Mouse (Mus musculus) heart, embryonic 14.5 days (tissue): ENCODE data around the gene Smarca2. TPM values are rescaled to one million over a fixed set of nuclear protein-coding genes. Genes with fewer than 3 reads are reported as not detected.

Experiments
- ATAC-seq: fragments of 200-750 bp; cut with Nextera tagmentation; 2 replicates; pipeline ENCODE4 v1.8.0; 2017; ENCODE audit warnings: low read depth, moderate TSS enrichment; ENCODE audit not compliant: insufficient number of reproducible peaks, insufficient read depth, low FRiP score
- H3K27ac ChIP-seq, 2 experiments: fragments of 200-500 bp in 1 of 2; fragments of 300-500 bp in 1 of 2; sonication (generic) in 1 of 2; replicated peaks in 1 of 2; 2 replicates each; pipeline ENCODE4 v1.5.1; 2012 to 2014; ENCODE audit warnings: low read depth in 2 of 2, low read length in 2 of 2, control low read depth in 1 of 2, mild to moderate bottlenecking in 1 of 2, mixed read lengths in 1 of 2; ENCODE audit not compliant: control insufficient read depth in 1 of 2, insufficient read depth in 1 of 2
- H3K27me3 ChIP-seq: fragments of 300-500 bp; sonication (generic); 2 replicates; pipeline ENCODE4 v1.6.1; 2014; ENCODE audit warnings: mild to moderate bottlenecking, low read length, control low read depth; ENCODE audit not compliant: control insufficient read depth, insufficient read depth
- H3K36me3 ChIP-seq: fragments of 300-500 bp; sonication (generic); 2 replicates; pipeline ENCODE4 v1.6.1; 2014; ENCODE audit warnings: mild to moderate bottlenecking, control low read depth, low read length, mixed read lengths; ENCODE audit not compliant: control insufficient read depth, insufficient read depth
- H3K4me1 ChIP-seq, 2 experiments: fragments of 200-500 bp in 1 of 2; fragments of 300-500 bp in 1 of 2; sonication (generic) in 1 of 2; 2 replicates each; pipeline ENCODE4 v1.6.1; 2012 to 2014; ENCODE audit warnings: low read length in 2 of 2, control low read depth in 1 of 2, mixed read lengths in 1 of 2; ENCODE audit not compliant: control insufficient read depth in 2 of 2, insufficient read depth in 2 of 2
- H3K4me2 ChIP-seq: fragments of 300-500 bp; sonication (generic); 2 replicates; pipeline ENCODE4 v1.6.1; 2014; ENCODE audit warnings: mild to moderate bottlenecking, low read length
- H3K4me3 ChIP-seq, 2 experiments: fragments of 200-500 bp in 1 of 2; fragments of 300-500 bp in 1 of 2; sonication (generic) in 1 of 2; 2 replicates each; pipeline ENCODE4 v1.5.1; 2012 to 2014; ENCODE audit warnings: low read length in 2 of 2, mild to moderate bottlenecking in 2 of 2, control low read depth in 1 of 2, low read depth in 1 of 2, moderate library complexity in 1 of 2; ENCODE audit not compliant: control insufficient read depth in 1 of 2, insufficient read depth in 1 of 2
- H3K9ac ChIP-seq: fragments of 300-500 bp; sonication (generic); 2 replicates; pipeline ENCODE4 v1.6.1; 2014; ENCODE audit warnings: mild to moderate bottlenecking, low read length
- H3K9me3 ChIP-seq: fragments of 300-500 bp; sonication (generic); 2 replicates; pipeline ENCODE4 v1.6.1; 2016; ENCODE audit warnings: low read length, control low read depth; ENCODE audit not compliant: control insufficient read depth
- WGBS: fragments of 180-500 bp; shearing (Covaris S2); extraction: QIAGEN DNeasy Blood & Tissue Kit; methylation state at CpG from one replicate; pipeline ENCODE4 v1.1.7; 2014; 5-methylcytosine and 5-hydroxymethylcytosine counted together
- polyA plus RNA-seq: library from polyadenylated mRNA; unstranded; fragments of >200 nt; fragmentation: Nextera tagmentation; extraction: Ambion mirVana; gene quantifications from 2 replicates; pipeline ENCODE4 v1.2.1, GENCODE M21; 2014

Smarca2 gene
- polyA plus RNA-seq, 1 experiment from 2014 or later = 32.3 TPM

GRCm38 (mm10) chr19:26781209-26781608 lies 176.4 kb downstream of the Smarca2 start:
- no peak overlapping the region for H3K27ac ChIP-seq
- 97% methylated on average over 2 of the region's 2 CpGs for WGBS
- H3K9ac ChIP-seq = no peak overlapping the region
- no peaks in the 10 kb centered on the region for H3K27me3 ChIP-seq
- ATAC-seq = no peak
- H3K4me3 ChIP-seq = no peak overlapping the region
- H3K4me2 ChIP-seq = no peak overlapping the region
- peaks cover 23% of the 10 kb centered on the region for H3K36me3 ChIP-seq
- H3K4me1 ChIP-seq = no peaks in the 10 kb centered on the region
- no peaks in the 10 kb centered on the region for H3K9me3 ChIP-seq

- 80% methylated on average over 5 of the region's 5 CpGs for WGBS
Observed at GRCm38 (mm10) chr19:26788446-26788845, 183.6 kb downstream of the Smarca2 start.

GRCm38 (mm10) chr19:26790386-26791346 lies 185.8 kb downstream of the Smarca2 start:
- no peak overlapping the region for H3K4me3 ChIP-seq
- H3K36me3 ChIP-seq = no peaks in the 10 kb centered on the region
- H3K27ac ChIP-seq = no peak overlapping the region
- no peak overlapping the region for H3K4me2 ChIP-seq
- 83% methylated on average over 5 of the region's 5 CpGs for WGBS
- no peaks in the 10 kb centered on the region for H3K4me1 ChIP-seq
- no peaks in the 10 kb centered on the region for H3K27me3 ChIP-seq
- no peak for ATAC-seq
- H3K9me3 ChIP-seq = no peaks in the 10 kb centered on the region
- H3K9ac ChIP-seq = no peak overlapping the region

More at GRCm38 (mm10) chr19:26788446-26788845, 183.6 kb downstream of the Smarca2 start:
- Histone ChIP-seq H3K4me2 (no peak overlapping the region), H3K4me1 (no peaks in the 10 kb centered on the region), H3K27me3 (no peaks in the 10 kb centered on the region), H3K27ac (no peak overlapping the region), H3K9me3 (no peaks in the 10 kb centered on the region), H3K36me3 (no peaks in the 10 kb centered on the region), H3K4me3 (no peak overlapping the region), H3K9ac (no peak overlapping the region)
- no peak for ATAC-seq

GRCm38 (mm10) chr19:26794315-26794714 lies 189.5 kb downstream of the Smarca2 start:
- no peak overlapping the region for H3K9ac ChIP-seq
- H3K4me1 ChIP-seq = no peaks in the 10 kb centered on the region
- H3K4me2 ChIP-seq = no peak overlapping the region
- no peak for ATAC-seq
- no peak overlapping the region for H3K27ac ChIP-seq
- H3K36me3 ChIP-seq = no peaks in the 10 kb centered on the region
- no peaks in the 10 kb centered on the region for H3K9me3 ChIP-seq
- no peak overlapping the region for H3K4me3 ChIP-seq
- no peaks in the 10 kb centered on the region for H3K27me3 ChIP-seq
- WGBS = 21% methylated on average over 3 of the region's 3 CpGs

DNA sequence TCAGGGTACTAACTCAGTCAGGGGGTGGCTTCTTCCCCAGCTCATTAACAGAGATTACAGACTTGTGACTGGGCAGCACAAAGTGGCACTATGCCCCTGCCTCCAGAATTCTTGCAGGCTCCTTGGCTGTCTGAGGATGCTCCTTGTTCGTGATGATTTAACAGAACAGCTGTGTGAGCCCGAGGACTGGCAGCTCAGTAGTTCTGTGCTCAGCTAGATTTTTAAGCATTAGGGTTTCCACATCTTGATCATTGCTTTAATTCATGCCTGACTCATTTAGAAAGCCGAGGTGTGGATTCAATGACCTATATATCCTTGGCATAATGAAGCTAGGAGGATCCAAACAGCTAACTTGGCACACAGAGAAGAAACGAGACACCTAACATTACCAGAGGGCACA lies 191.2 kb downstream of the Smarca2 start:
- no peak overlapping the region for H3K9ac ChIP-seq
- WGBS = 63% methylated on average over 4 of the region's 4 CpGs
- no peak overlapping the region for H3K27ac ChIP-seq
- no peaks in the 10 kb centered on the region for H3K4me1 ChIP-seq
- H3K4me3 ChIP-seq = no peak overlapping the region
- ATAC-seq = no peak
- no peaks in the 10 kb centered on the region for H3K36me3 ChIP-seq
- H3K9me3 ChIP-seq = no peaks in the 10 kb centered on the region
- no peaks in the 10 kb centered on the region for H3K27me3 ChIP-seq
- H3K4me2 ChIP-seq = no peak overlapping the region

DNA sequence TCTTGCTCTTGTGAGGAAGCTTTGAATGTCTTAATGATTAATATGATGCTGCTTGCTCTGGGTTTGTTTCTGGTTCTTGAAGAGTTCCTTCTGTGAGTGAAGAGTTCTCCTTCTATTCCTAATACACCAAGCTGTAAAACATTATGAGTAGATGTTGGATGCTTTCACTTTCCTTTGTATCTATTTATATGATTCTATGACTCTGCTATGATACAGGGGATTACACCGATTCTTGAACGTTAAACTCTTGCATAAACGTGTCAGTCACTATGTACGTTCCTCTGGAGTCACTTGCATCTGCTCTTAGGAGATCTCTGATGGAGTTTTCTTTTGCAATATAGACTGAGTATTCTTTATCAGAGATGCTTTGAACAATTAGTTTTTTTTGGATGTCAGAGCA lies 199.6 kb downstream of the Smarca2 start:
- H3K4me1 ChIP-seq = no peaks in the 10 kb centered on the region
- no peak overlapping the region for H3K9ac ChIP-seq
- ATAC-seq = no peak
- no peaks in the 10 kb centered on the region for H3K9me3 ChIP-seq
- 85% methylated on average over 4 of the region's 4 CpGs for WGBS
- no peaks in the 10 kb centered on the region for H3K27me3 ChIP-seq
- H3K36me3 ChIP-seq = no peaks in the 10 kb centered on the region
- H3K4me2 ChIP-seq = no peak overlapping the region
- no peak overlapping the region for H3K27ac ChIP-seq
- H3K4me3 ChIP-seq = no peak overlapping the region

DNA sequence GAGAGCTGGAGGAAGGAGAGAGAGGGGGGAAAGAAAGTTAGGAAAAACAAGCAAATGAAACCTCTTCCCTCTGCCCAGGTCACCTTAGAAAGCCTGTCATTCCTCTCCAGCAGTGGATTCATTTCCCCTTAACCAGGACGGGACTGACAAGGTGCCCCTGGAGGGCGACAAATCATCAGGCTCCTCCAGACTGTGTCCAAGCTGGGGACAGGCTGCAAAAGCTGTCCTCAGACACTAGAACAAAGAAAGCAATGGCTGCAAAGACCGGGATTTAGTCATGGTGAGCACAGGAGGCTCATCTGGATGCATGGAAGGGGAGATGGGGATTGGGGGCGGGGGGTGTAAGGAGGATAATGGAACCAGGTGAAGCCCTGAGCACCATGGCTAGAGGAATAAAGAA lies 209.8 kb downstream of the Smarca2 start:
- Histone ChIP-seq H3K9ac (no peak overlapping the region), H3K36me3 (no peaks in the 10 kb centered on the region), H3K27ac (no peak overlapping the region), H3K4me1 (no peaks in the 10 kb centered on the region), H3K4me3 (no peak overlapping the region), H3K4me2 (no peak overlapping the region), H3K9me3 (no peaks in the 10 kb centered on the region), H3K27me3 (no peaks in the 10 kb centered on the region)
- WGBS = 39% methylated on average over 4 of the region's 4 CpGs
- no peak for ATAC-seq
